Mouse (Mus musculus) cerebellum, postnatal 25 days (tissue): ENCODE data around the gene Cnot1.
"Not testable (repeated sequence)": the region's sequence is repeated elsewhere in the genome, so short reads cannot be mapped to it uniquely, and the experiment has no call there.

ENCODE experiments used
- DNase-seq, 2 experiments: peaks; one replicate each; pipeline ENCODE4 v3.0.0; 2021; ENCODE audit warnings: mixed read lengths in 2 of 2

Cnot1 gene

DNA sequence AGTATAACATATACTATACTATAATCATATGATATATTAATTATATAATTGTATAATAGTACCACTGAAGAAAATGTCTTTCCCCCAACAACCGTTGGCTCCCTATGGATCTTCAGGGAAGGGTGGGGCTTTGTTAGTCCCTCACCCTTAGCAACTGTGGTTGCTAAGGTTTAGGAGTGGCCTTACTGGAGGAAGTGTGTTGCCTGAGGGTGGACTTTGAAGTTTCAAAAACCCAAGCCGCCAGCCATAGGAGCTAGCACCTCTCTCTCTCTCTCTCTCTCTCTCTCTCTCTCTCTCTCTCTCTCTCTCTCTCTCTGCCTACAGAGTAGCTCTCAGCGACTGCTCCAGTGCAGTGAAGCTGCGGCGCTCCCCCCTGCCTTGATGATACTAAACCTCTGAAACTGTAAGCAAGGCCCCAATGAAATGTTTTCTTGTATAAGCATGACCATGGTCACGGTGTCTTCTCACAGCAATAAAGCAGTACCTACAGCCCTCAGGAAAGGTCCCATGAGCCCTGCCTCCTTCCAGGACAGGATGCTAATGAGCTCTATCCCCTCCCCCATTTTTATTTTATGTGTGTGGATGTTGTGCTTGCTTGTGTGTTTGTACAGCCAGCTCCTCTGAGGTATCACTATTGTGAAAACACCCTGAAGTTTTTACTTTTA is 8.9 kb upstream of the Cnot1 start:
- DNase-seq, result no peak

DNA sequence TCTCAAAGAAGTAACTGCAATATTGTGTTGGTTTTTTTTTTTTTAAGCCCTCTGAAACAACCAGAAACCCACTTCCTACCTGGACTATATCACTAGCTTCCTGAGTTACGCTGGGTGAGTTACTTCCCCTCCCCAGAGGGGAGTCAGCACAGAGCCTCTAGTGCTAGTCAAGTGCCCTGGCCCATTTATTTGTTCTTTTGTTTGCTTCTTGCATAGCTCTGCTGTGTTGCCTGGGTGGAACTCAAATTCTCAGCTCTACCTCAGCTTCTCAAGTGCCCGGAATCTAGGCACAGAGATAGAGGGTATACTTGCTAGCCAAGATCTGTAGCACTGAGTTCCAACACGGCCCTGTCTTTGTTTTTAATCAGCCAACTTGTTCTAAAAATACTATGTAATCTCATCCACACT is 2.9 kb upstream of the Cnot1 start:
- no peak for DNase-seq

DNA sequence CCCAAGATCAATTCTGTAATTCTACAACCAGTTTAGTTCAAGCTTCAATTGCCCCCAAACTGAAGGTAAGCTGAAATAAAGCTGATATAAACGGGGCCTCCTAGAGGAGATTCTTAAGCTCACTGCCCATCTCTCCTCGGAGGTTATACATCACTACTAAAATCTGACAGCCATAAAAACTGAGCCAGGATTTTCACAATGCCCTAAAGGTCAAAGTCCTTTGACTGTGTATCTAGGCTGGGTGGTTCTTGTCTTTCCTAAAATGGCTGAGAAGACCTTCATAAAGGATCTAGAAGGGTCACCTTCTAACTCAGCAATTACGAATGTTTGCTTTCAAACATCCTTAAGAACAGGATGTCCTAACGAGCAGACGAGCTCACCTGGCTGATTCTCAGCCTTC is 1.9 kb upstream of the Cnot1 start:
- no peak for DNase-seq

DNA sequence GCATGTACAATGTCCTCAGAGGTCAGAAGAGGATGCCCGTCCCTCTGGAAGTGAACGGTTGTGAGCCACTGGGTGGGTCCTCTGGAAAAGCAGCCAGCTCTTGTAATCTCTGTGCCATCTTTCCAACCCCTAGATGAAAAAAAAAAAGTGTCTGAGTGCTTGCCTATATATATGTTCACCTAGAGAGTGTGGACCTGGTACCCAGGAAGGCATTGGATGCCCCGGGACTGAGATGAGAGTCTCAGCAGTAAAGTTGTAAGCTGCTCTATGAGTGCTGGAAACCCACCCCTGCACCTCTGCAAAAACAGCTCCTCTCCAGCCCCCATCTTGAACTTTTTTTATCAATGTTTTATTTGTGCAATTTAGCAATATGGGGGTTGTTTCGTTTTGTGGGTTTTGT is 1.4 kb upstream of the Cnot1 start:
- DNase-seq, result no peak

DNA sequence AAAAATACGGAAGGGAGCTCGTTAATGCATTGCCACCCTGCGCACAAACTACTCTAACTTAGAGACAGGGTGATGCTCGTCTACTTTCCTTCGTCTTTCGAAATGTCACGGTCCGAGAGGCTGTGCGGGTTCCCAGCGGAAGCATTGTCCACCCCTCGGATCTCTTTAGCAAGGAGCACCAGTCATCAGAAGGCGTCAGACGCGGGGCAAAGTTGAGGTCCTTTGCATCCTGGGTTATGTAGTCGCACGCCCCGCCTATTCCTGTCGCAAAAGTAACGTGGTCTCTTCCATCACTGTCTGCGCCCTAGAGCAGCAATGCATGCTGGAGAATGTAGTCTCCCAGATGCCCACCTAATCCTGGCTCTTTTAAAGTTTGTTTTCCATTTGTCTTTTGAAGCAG is 597 bp upstream of the Cnot1 start:
- DNase-seq, result peak; percentile 91 to 93

DNA sequence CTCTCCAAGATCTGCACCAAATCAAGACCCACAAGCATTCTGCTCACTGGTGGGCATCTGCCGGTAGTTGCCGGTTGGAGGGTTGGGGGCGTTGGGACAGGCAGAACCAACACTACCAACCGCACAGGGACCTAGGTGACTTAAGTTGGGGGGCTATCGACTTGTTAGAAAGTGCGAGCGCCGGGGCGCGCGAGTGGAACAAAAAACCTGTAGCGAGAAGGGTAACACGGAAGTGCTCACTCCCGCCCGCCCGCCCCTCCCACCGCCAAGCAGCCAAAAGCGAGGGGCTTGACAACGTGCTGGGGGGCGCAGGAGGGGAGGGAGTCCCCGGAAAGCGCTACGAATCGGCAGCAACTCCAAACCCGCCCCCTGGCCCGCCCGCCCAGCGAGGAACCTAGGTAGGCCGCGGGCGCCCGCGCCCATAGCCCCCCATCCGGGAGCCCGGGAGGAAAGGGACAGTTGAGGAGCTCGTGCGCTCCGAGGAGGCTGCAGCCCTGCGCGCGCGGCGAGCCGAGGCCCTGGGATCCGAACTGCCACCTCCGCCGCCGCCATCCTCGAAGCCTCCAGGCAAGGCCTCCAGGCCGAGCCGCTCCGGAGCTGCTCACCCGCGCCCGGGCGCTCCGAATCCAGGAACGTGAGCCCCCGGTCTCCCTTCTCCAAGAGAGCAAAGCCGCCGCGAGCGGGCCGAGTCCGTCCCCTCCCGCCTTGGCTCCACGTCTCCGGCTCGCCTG is 638 bp downstream of the Cnot1 start:
- DNase-seq, result peak in 1 of 2 experiments; percentile 19

DNA sequence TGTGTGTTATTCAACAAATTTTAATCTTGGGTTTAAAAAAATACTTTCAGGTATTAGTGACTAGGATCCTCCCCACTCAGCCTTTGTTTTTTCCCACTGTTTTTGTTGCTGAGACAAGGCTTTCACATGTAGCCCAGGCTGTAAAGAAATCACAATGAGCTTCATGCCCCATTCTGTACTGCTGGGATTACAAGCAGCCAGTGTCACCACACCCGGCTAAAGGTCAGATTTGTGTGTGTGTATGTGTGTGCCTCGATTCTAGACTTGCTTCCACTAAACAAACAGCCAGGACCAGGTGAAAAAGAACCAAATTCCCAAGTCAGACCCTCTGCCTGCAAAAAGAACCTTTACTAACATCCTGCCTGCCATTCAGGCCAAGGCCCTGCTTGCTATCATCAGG is 1.8 kb downstream of the Cnot1 start:
- no peak for DNase-seq

DNA sequence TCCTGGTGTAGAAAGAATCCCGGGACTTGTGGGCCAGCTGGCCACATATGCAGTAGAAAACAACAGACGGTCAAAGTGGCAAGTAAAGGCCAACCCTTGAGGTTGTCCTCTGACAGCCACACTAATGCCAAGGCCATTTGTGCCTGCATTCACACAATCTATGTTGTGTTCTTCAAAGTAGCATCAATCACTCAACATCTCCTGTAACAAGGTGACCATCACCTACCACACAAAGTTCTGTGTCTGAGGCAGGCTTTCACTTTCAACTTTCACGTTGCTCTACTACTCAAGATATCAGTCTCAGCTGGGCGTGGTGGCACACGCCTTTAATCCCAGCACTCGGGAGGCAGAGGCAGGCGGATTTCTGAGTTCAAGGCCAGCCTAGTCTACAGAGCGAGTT is 5.0 kb downstream of the Cnot1 start:
- no peak for DNase-seq

DNA sequence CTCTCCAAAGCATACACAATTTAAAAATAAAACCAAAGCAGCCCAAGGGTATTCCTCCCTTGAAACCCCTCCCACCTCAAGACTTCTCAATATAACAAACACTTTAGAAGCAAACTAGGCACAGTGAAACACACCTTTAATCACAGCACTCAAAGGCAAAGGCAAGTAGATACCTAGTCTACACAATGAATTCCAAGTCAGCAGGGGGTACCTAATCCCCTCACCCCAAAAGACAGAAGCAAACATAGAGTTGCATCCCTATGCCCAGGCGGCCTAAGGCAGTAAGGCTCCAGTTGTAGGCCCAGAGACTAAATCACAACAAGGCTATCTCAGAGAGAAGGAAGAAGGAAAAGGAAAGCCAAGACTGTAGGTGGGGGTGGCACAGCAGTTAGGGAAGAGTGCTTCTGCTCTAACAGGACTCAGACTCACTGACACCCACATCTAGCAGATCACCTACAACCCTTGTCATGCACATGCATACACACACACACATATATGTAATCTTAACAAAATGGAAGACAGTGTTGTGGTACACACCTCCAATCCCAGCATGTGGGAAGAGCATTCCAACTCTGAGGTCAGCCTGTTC is 5.7 kb downstream of the Cnot1 start:
- DNase-seq, result no peak

DNA sequence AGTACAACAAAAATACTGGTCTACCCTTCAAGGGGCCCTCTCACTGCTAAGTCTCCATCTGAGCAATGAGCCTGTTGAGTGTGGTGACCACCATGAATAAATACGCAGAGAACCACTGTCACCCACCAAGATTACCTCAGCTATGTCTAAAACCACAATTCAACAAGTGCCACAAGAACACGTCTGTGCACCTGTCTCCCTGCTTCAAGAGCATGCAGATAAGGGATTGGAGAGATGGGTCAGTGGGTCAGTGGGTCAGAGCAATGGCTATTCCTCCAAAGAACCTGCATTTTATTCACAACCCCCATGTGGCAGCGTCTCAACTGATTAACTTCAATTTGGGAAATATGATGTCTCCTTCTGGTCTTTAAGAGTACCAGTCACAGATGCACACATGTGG is 6.9 kb downstream of the Cnot1 start:
- DNase-seq, result no peak

DNA sequence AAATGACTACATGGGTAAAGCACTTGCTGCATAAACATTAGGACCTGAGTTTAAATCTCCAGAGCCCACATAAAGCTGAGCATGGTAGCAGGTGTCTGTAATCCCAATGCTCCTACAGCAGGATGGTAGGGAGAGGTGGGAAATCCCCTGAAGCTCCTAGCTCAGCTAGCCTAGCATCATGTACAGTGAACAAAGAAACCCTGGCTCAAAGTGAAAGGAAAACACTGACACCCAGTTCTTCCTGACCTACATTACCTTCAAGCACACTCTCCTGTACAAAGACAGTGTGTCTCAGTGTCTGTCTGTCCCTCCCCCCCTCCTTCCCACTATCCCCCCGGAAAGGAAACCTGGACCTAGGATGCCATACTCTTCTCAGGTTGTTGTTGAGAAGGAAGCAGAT is 7.4 kb downstream of the Cnot1 start:
- no peak for DNase-seq

DNA sequence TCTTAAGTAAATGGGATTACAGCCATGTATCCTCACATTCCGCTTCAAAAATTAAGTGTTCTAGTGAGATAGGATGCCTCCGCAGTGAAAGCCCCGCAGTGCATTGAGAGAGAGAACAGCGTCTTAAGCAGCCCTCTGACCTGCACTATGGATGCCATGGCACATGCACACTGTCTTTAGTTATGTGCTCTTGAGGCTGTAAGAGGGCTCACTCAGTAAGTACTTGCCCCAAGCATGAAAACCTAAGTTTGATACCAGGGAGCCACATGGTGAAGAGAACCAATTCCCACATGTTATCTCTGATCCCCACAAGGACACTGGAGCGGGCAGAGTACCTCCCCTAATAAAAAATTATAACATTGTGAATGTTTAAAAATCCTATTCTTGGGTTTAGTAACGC is 8.1 kb downstream of the Cnot1 start:
- no peak for DNase-seq

DNA sequence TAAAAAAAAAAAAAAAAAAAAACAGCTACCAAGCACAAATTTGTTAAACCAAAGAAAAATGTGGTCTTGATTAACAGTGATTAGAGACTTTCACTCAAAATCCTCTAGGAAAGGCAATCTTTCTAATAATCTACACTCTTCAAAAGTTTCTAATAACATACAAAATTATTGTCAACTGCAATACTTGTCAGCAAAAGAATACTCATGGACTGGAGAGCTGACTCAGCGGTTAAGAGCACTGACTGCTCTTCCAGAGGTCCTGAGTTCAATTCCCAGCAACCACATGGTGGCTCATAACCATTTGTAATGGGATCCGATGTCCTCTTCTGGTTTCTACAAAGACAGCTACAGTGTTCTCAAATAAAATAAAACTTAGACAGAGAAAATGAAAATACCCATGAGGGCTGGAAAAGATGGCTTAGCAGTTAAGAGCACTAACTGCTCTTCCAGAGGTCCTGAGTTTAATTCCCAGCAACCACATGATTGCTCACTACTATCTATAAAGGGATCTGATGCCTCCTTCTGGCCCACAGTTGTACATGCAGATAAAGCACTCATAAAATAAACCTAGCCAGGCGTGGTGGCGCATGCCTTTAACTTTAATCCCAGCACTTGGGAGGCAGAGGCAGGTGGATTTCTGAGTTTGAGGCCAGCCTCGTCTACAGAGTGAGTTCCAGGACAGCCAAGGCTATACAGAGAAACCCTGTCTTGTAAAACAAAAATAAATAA is 11.8 kb downstream of the Cnot1 start:
- DNase-seq, result not testable (repeated sequence)

DNA sequence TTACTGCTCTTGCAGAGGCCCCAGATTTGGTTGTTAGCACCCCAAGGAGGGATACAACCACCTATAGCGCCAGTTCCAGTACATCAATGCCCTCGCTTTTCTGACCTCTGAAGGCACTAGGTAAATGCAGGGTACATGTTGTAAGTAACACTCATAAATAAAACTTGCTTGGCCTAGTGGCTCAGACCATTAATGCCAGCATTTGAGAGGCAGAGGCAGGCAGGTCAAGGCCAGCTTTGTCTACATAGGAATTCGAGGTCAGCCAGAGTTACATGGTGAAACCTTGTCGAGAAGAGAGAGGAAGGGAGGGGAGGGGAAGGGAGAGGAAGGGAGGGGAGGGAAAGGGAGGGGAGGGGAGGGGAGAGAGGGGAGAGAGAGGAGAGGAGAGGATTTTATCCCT is 21.7 kb downstream of the Cnot1 start:
- no peak for DNase-seq

DNA sequence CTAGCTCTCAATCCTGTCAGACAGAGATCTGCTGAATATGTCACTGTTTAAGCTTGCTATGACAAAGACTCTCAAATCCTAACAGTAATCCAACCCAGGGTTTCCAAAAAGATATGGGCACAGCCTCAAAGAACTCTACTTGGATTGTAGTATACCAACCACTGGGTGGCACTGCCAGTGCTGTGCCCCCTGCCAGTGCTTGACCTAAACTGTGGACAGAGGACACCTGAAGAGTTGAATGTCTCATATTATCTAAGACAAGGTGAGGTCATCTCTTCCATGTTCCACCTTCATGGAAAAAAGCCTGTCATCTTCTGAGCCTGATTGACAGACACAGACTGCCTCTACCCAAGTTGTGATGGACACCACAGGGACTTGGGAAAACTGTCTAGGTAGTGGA is 24.6 kb downstream of the Cnot1 start:
- no peak for DNase-seq

DNA sequence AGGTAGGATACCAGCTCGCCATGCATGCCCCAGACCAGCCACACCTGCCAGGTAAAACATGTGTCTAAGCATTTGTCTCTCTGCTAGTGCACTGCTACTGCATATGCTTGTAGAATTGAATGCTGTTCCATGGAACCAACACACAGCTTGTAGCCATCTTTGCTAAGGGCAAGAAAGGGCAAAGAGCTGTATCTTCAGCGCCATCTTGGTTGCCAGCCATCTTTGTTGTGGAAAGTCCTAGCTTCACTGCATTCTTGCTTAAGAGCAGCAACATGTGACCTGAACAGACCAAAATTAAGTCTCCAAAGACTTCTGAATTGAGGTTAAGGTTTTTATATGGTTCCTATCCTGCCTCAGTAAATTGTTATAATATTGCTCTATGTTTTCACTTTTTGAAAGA is 25.5 kb downstream of the Cnot1 start:
- DNase-seq, result no peak

DNA sequence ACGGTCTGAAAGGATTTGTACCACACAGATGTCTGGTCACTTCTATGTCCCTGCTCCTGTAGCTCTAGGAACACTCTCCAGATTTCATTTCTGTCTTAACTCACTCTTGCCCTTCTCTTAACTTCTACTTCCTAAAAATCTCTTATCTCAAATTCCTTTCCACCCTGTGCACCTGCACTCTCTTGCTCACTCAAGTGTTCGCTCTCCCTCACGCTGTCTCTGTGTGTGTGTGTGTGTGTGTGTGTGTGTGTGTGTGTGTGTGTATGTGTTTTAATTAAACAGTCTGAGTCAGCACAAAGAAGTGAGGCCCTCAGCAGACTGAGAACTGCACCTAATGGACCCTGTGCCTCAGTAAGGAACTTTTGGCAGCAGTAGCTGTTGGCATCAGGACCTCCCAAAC is 26.2 kb downstream of the Cnot1 start:
- no peak for DNase-seq

DNA sequence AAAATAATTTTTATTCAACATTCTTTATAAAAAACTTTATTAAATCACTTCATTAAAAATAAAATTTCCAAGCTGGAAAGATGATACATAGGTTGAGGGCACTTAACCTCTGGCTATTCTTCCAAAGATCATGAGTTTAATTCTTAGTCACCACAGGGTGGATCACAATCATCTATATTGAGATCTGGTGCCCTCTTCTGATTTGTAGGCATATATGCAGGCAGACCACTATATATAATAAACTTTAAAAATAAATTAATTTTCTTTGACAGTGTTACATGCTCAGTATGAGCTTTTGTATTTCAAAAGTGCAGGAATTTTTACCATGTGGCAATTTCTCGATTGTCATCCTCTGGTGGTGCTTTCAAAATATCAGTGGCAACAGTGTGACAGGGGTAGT is 43.1 kb downstream of the Cnot1 start:
- no peak for DNase-seq

DNA sequence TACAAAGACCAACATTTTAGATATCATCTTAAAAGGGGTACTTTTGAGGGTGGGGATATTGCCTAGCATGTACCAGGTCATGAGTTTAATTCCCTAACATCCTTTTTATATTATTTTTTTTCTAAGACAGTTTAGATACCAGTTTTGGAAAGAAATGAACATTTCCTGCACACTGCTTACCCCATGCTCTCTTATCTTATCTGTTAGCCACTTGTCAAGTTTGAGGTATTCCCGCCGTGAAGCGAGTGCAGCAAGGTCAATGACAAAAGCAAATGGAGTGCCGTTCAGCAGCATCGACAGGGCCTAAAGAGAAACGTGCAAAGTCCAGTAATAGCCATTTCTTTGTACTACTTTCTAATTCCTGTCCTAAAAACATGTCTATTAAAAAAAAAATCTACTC is 46.9 kb downstream of the Cnot1 start:
- DNase-seq, result no peak

DNA sequence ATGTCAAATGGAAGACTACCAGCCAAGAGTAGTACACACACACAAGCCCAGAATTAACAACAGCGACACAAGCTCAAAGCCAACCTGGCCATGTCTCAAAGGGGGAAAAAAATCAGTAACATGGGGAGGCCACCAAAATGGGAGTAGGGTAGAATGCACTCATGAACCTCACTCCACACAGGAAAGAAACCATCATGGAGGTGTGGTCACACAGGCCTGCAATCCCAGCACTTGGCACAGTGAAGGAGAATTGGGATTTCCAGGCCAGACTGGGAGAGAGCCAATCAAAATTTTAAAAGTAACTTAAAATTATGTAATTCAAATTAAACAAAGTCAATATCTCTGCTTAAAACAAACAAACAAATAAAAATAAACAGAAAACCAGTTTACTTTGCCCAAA is 55.3 kb downstream of the Cnot1 start:
- DNase-seq, result no peak

DNA sequence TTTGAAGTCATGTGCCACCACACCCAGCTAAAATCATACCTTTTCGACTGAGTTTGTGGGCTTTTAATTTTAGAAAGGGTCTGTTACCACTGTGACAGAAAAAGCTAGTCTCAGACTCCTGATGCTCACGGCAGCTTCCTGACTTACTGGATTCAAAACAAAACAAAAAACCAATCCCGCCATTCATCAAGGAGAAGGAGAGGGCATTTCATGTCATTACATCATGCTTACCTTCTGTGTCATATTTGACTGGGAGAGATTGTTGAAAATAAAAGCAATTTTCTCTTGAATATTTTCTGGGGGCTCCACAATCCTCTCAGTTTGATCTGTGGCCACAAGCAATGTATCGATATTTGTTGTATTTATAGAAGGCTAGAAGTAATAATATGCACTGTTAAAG is 59.2 kb downstream of the Cnot1 start:
- no peak for DNase-seq

DNA sequence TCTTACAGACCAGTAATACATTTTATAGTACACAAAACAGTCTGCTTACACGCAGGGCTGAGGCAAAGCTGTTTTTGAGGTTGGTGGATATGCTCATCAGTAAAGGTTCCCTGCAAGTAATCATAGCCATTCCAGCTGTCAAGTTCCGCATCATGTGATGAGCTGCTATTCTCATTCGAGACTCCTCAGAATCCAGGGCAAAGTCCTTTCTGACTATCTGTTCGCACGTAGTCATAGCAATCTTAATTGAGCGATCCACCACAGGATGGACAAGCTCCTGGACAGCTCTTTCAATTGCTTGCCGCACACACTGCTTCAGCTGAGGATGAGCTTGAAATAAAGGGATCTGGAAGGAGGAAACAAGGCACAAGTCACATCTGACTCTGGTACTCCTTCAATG is 65.5 kb downstream of the Cnot1 start:
- DNase-seq, result no peak

DNA sequence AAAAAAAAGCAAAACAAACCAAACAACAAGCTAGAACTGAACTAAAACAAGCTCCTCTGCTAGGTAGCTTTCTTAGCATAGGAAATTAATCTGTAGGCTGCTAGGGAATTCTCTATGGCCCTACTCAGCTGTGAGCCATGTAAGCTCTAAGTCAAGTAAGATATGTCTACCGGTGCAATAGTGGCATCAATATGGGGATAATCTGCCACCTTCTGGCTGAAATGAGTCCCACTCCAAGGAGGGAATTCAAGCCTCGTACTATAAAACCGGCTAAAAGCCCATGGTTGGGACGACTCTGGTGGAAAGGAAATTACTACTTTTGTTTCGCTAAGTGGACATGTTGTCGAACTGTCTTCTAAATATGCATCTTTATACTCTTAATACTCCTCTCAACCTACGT is 68.7 kb downstream of the Cnot1 start:
- peak in 1 of 2 experiments; percentile 23 for DNase-seq

DNA sequence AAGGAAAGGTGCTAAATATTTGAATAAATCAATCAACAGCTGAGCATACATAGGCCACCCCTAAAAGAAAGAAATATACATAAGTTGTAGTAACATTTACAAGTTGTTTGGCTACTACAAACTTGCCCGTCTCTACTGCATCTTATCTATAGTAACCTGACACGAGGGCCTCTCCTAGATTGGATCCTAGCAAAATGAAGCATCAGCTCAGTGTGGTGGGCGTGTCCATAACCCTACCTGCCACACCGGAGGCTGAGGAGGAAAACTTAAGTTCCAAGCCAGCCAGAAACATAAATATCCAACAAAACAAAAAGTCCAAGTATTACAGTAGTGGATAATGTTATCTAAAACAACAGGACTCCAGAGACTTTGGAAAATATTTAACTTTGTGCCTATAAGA is 79.6 kb downstream of the Cnot1 start:
- no peak for DNase-seq
